Mouse (Mus musculus) gastrocnemius, adult 2 months (tissue): Measurements from ENCODE around the gene Tmco3. TPM values are rescaled to one million over a fixed set of nuclear protein-coding genes. Genes with fewer than 3 reads are reported as not detected.

Experiments
- DNase-seq: peaks from one replicate; pipeline ENCODE4 v3.0.0; 2022
- H3K27ac ChIP-seq: fragments of 200-600 bp; 2 replicates; pipeline ENCODE4 v1.8.1; 2022; ENCODE audit warnings: mild to moderate bottlenecking
- H3K4me3 ChIP-seq: fragments of 200-600 bp; 2 replicates; pipeline ENCODE4 v1.8.1; 2022; ENCODE audit warnings: mild to moderate bottlenecking, moderate library complexity
- CTCF ChIP-seq: fragments of 200-600 bp; IDR thresholded peaks from 2 replicates; pipeline ENCODE4 v1.8.1; 2022; ENCODE audit warnings: antibody characterized with exemption, mild to moderate bottlenecking, moderate library complexity
- intact Hi-C: fragments of 180-260 bp; cut with DNase I; formaldehyde crosslinking; loops from one replicate; pipeline ENCODE4 v1.15.1; 2025
- total RNA-seq, 2 experiments: library from RNA; stranded (reverse); gene quantifications; 2 replicates each; pipeline ENCODE4 v1.2.3; 2021

Tmco3 gene
- total RNA-seq, 2 experiments from 2014 or later: 11.3 to 15.8 TPM

- Histone ChIP-seq H3K4me3 (no peak overlapping the region), H3K27ac (peak overlapping the region; percentile 62)
- intact Hi-C loops: no loop called here
- no peak for TF ChIP-seq CTCF
- DNase-seq: no peak
Observed at GRCm38 (mm10) chr8:13353155-13353833, 65.3 kb downstream of the Tmco3 start.

GRCm38 (mm10) chr8:13353883-13354282 is 65.9 kb downstream of the Tmco3 start:
- intact Hi-C loops: no loop called here
- no peak overlapping the region for H3K4me3 ChIP-seq
- TF ChIP-seq CTCF: no peak
- no peak for DNase-seq
- no peak overlapping the region for H3K27ac ChIP-seq

- no peak for TF ChIP-seq CTCF
- intact Hi-C loops: no loop called here
- DNase-seq: no peak
- Histone ChIP-seq H3K4me3 (no peak overlapping the region), H3K27ac (peak overlapping the region; percentile 82)
Observed at GRCm38 (mm10) chr8:13356221-13356620, 68.2 kb downstream of the Tmco3 start.

DNA sequence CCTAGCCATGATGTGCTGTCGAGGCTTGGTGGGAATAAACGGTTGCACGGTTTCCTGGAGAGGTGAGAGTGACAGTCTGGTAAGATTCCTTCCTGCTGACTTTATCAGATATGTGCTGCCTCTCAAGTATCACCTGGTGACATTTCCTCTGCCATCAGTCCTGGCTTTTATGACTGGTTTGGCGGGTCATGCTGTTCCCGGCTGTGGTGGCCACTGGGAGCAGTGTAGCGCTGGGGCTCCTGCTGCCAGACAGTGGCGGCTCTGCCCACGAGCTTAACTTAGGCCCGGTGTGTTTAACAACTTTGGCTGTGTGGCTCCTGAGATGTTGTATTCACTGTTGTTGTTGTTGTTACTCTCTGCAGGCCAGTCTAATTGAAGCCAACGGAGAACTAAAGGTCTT is 68.7 kb downstream of the Tmco3 start:
- peak overlapping the region; percentile 41 for H3K4me3 ChIP-seq
- H3K27ac ChIP-seq: peak overlapping the region; percentile 82
- peak; percentile 62 for TF ChIP-seq CTCF
- peak; percentile 83 for DNase-seq
- intact Hi-C loops: no loop called here

DNA sequence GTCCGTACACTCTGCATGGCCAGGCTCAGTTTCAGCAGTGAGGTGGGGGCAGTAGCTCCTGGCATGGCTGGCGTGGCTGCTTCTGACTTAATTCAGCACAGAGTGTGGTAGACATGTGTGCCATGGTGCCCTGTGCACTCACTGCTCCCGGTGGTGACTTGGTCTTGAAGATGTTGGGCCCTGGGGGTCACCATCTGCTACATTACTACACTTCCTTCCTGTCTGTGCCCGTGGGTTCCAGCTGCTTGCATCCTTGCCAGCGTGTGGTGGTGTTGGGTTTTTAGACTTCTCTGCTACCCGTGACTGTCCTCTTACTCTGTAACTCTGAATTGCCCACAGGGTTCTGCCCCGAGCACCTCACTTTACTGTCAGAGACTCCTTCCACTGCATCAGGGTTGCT is 72.2 kb downstream of the Tmco3 start:
- intact Hi-C loops: no loop called here
- Histone ChIP-seq H3K4me3 (no peak overlapping the region), H3K27ac (no peak overlapping the region)
- no peak for TF ChIP-seq CTCF
- no peak for DNase-seq

- TF ChIP-seq CTCF: peak; percentile 19; the same call in 1 of the 2 replicates
- Histone ChIP-seq H3K27ac (no peak overlapping the region), H3K4me3 (no peak overlapping the region)
- DNase-seq: no peak
- intact Hi-C loops: no loop called here
Observed at GRCm38 (mm10) chr8:13361865-13362264, 73.9 kb downstream of the Tmco3 start.

Other genes starting within 250 kb of the Tmco3 start
- not detected for gene Proz, start 227.3 kb upstream of the Tmco3 start, total RNA-seq
- gene Pcid2, start 182.7 kb upstream of the Tmco3 start, total RNA-seq: 1 to 10 TPM; 7.4 to 7.7 TPM
- gene Cul4a, start 182.6 kb upstream of the Tmco3 start, total RNA-seq: 10 to 100 TPM; 67.6 to 68.5 TPM
- gene Lamp1, start 129.0 kb upstream of the Tmco3 start, total RNA-seq: 100 to 1,000 TPM; 378 to 400 TPM
- gene Grtp1, start 87.6 kb upstream of the Tmco3 start, total RNA-seq: 10 to 100 TPM in 1 of 2 experiments, 1 to 10 TPM in 1; 9.7 to 20.6 TPM
- 100 to 1,000 TPM in 1 of 2 experiments, 10 to 100 TPM in 1; 44.7 to 101 TPM for gene Adprhl1, start 34.0 kb upstream of the Tmco3 start, total RNA-seq
- 10 to 100 TPM; 76.5 to 87.0 TPM for gene Dcun1d2, start 59 bp upstream of the Tmco3 start, total RNA-seq
- gene Tfdp1, start 50.6 kb downstream of the Tmco3 start, total RNA-seq: 10 to 100 TPM; 56.8 to 60.3 TPM
- not detected for gene Atp4b, start 108.6 kb downstream of the Tmco3 start, total RNA-seq
- gene Grk1, start 116.9 kb downstream of the Tmco3 start, total RNA-seq: not detected
- 1 to 10 TPM; 2.6 to 3.1 TPM for gene Tmem255b, start 147.0 kb downstream of the Tmco3 start, total RNA-seq
- gene Gas6, start 206.3 kb downstream of the Tmco3 start, total RNA-seq: 10 to 100 TPM; 63.4 to 87.3 TPM